Comparison of ENCODE assay signal across 8 mouse cellular contexts in genomic region chr7:45092048-45092447, GRCm38 (mm10). TPM values are rescaled to one million over a fixed set of nuclear protein-coding genes. Genes with fewer than 3 reads are reported as not detected.
DNase-seq lines count a peak whose midpoint lies in the region; TF ChIP-seq lines count a peak whose summit lies in the region.

Gene Rcn3 (minus strand): TSS chr7:45092221.

- 1% methylated on average over 16 of the region's 16 CpGs for WGBS in lung, adult 2 months
- 3% methylated on average over 16 of the region's 16 CpGs for WGBS in olfactory bulb, adult 2 months

- DNase-seq in 3T3-L1 (ENCODE audit: low read depth, low spot score), result peak; percentile 96
- DNase-seq in MEL-GATA-1-ER (ENCODE audit: extremely low read depth, low read depth), result peak; percentile 89
- peak; percentile 93 for DNase-seq in embryo, embryonic 9.5 days (ENCODE audit: extremely low spot score)
- DNase-seq in heart, adult 18-20 months, result peak; percentile 88 to 91
- peak; percentile 66 for DNase-seq in kidney, adult 11 months
- DNase-seq in lung, adult 2 months, result peak; percentile 45
- no peak for DNase-seq in T-cell, adult 2 months (ENCODE audit: low spot score)

- peak within 1 kb of the TSS; percentile 37 for H3K4me3 ChIP-seq in lung, adult 2 months (replicated peaks; ENCODE audit: extremely low read depth, low read depth, low read length)
- peak within 1 kb of the TSS; percentile 37 for H3K4me3 ChIP-seq in olfactory bulb, adult 2 months (ENCODE audit: insufficient read depth, low read depth, low read length)

- H3K27ac ChIP-seq in olfactory bulb, adult 2 months (ENCODE audit: insufficient read depth, low read depth, low read length), result no peak within 1 kb of the TSS

- no peak for TF ChIP-seq CTCF in lung, adult 2 months (IDR thresholded peaks at IDR 0.05; ENCODE audit: insufficient read depth, low read length)
- TF ChIP-seq CTCF in olfactory bulb, adult 2 months (IDR thresholded peaks at IDR 0.05; ENCODE audit: insufficient read depth, low read depth, low read length), result no peak

- peak; percentile 46; the same call in 1 of the 2 replicates for TF ChIP-seq POLR2A in lung, adult 2 months (IDR thresholded peaks at IDR 0.05; ENCODE audit: borderline replicate concordance, extremely low read depth, low read depth, low read length)
- no peak for TF ChIP-seq POLR2A in olfactory bulb, adult 2 months (IDR thresholded peaks at IDR 0.05; ENCODE audit: insufficient read depth, low read depth, low read length)

- peaks cover 2% of the 10 kb centered on the region; the same call in 1 of the 2 replicates for H3K4me1 ChIP-seq in lung, adult 2 months (ENCODE audit: control insufficient read depth, insufficient read depth, low read length)
- H3K4me1 ChIP-seq in olfactory bulb, adult 2 months (ENCODE audit: control insufficient read depth, insufficient read depth, low read length), result peaks cover 14% of the 10 kb centered on the region

RNA-seq across cellular contexts. Expression of gene Rcn3, which starts in this region (rescaled TPM):
- total RNA-seq in heart, adult 18-20 months (2021), result 10 to 100 TPM; 20.0 to 20.7 TPM
- polyA plus RNA-seq in lung, adult 2 months (2012; rRNA removed), result 172 and 174 TPM in 2 replicates
- not detected in 2 replicates for polyA plus RNA-seq in olfactory bulb, adult 2 months (2012; ENCODE audit: insufficient read depth, insufficient read length, low replicate concordance, missing spikeins)

Comparison
In these comparisons a context has a peak if more than half of its experiments do, and no peak if none do; other contexts are left out.
1. RNA of gene Rcn3 (polyA plus RNA-seq): 172 to 174 TPM in lung, adult 2 months; not detected in olfactory bulb, adult 2 months; every median in the first group is over 100 times any median in the second.